Mouse (Mus musculus): ENCODE data around the gene S1pr5.

DNA sequence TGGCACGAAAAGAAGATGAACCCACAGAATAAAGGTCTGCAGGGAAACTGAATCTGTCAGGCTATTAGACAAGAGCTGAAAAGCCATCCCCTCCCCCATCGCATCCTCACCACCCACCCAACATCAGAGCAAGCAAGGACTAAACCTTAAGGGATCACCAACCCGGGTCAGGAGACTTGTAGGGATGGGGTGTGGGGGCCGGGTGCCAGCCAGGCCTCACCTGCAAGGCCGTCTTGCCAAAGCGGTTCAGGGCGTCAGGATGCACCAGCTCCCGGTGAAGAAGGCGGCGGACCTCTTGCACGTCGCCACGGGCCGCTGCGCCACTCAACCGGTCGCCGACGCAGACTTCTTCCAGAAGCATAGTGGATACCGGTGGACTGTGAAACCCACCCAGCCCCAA, 42.3 kb upstream of the S1pr5 start:
- TF ChIP-seq POLR2A (IDR thresholded peaks at IDR 0.05; ENCODE audit: insufficient read depth, low read length) = no peak
- no peak for TF ChIP-seq CTCF (IDR thresholded peaks at IDR 0.05; ENCODE audit: low read depth, low read length)
- TF ChIP-seq EP300 (IDR thresholded peaks at IDR 0.05; ENCODE audit: insufficient read depth, low read depth, low read length) = no peak

Data from ES-Bruce4 (cell line).